ENCODE assay signal across 22 mouse cellular contexts in genomic region chr13:32968353-32968984, GRCm38 (mm10). TPM values are rescaled to one million over a fixed set of nuclear protein-coding genes. Genes with fewer than 3 reads are reported as not detected.
A peak's percentile ranks its signal among the peaks of the same experiment; 100 is the strongest.
DNase-seq lines count a peak whose midpoint lies in the region; ATAC-seq and TF ChIP-seq lines count a peak whose summit lies in the region.
"Had no signal": no experiment of that assay in that cellular context is flagged by ENCODE, and none has a peak within 500 bp of the region (broad histone marks: within the 10 kb centered on the region; RNA-seq: fewer than 3 reads in every experiment).

No protein-coding gene starts in this region.

- ATAC-seq in erythroid progenitor cell, adult 5-6 weeks (replicated peaks; ENCODE audit: low FRiP score, poor library complexity, severe bottlenecking) = peak; percentile 80
- peak; percentile 31; the same call in 1 of the 2 replicates for ATAC-seq in megakaryocyte, adult 5-6 weeks (ENCODE audit: poor library complexity, severe bottlenecking)
- ATAC-seq in midbrain, postnatal 0 days (ENCODE audit: low FRiP score) = no peak
- ATAC-seq: activated CD4-positive, CD25-positive, alpha-beta regulatory T cell, adult 4 months; CD4-positive, CD25-positive, alpha-beta regulatory T cell, adult 4 months had no signal

- H3K4me2 ChIP-seq in midbrain, postnatal 0 days (ENCODE audit: low read depth, low read length, poor library complexity, severe bottlenecking) = no peak overlapping the region
- H3K4me2 ChIP-seq: embryonic facial prominence, embryonic 12.5 days; forebrain, embryonic 12.5 days; midbrain, embryonic 11.5 days had no signal

- H3K36me3 ChIP-seq in midbrain, postnatal 0 days (ENCODE audit: insufficient read depth, low read length) = no peaks in the 10 kb centered on the region
- H3K36me3 ChIP-seq: embryonic facial prominence, embryonic 12.5 days; forebrain, embryonic 12.5 days; hindbrain, embryonic 10.5 days had no signal

- WGBS in midbrain, postnatal 0 days = 77% methylated on average over 5 of the region's 5 CpGs

- H3K9ac ChIP-seq in midbrain, postnatal 0 days (replicated peaks; ENCODE audit: low read length, poor library complexity, severe bottlenecking) = no peak overlapping the region
- H3K9ac ChIP-seq: embryonic facial prominence, embryonic 12.5 days; forebrain, embryonic 12.5 days had no signal

- H3K4me1 ChIP-seq in midbrain, postnatal 0 days (ENCODE audit: insufficient read depth, low read length) = no peaks in the 10 kb centered on the region
- H3K4me1 ChIP-seq: forebrain, embryonic 12.5 days had no signal

- H3K4me3 ChIP-seq in midbrain, postnatal 0 days (ENCODE audit: low read depth, low read length) = no peak overlapping the region
- H3K4me3 ChIP-seq: embryonic facial prominence, embryonic 12.5 days; forebrain, embryonic 12.5 days; heart, embryonic 10.5 days; hindbrain, embryonic 10.5 days; myocyte had no signal

- peak; percentile 49 for DNase-seq in spleen, adult 12 weeks (ENCODE audit: low spot score)
- no peak for DNase-seq in spleen, adult 18-20 months
- DNase-seq in midbrain, postnatal 0 days (ENCODE audit: low spot score) = no peak
- DNase-seq in cerebellum, postnatal 25 days = no peak
- DNase-seq in frontal cortex, postnatal 10 days (ENCODE audit: low spot score in 2 of 2) = no peak
- DNase-seq: cerebellum, postnatal 10 days; kidney, adult 11 months; kidney, postnatal 36 days; right cerebral cortex, postnatal 14 days had no signal

- no peak for TF ChIP-seq CTCF in midbrain, postnatal 0 days (IDR thresholded peaks at IDR 0.05)

- no peaks in the 10 kb centered on the region for H3K27me3 ChIP-seq in midbrain, postnatal 0 days (ENCODE audit: insufficient read depth, low read length)
- H3K27me3 ChIP-seq: embryonic facial prominence, embryonic 12.5 days; forebrain, embryonic 12.5 days had no signal

- no peak overlapping the region for H3K27ac ChIP-seq in midbrain, postnatal 0 days (ENCODE audit: low read depth, low read length)
- H3K27ac ChIP-seq: embryonic facial prominence, embryonic 12.5 days; forebrain, embryonic 12.5 days; heart, embryonic 10.5 days; hindbrain, embryonic 10.5 days had no signal

- no peaks in the 10 kb centered on the region for H3K9me3 ChIP-seq in midbrain, postnatal 0 days (ENCODE audit: low read length)
- H3K9me3 ChIP-seq: embryonic facial prominence, embryonic 12.5 days; forebrain, embryonic 12.5 days; heart, embryonic 10.5 days; hindbrain, embryonic 10.5 days had no signal

RNA-seq across cellular contexts. Expression of gene Serpinb6b, which starts 3.5 kb away (rescaled TPM):
- total RNA-seq in erythroid progenitor cell, adult 5-6 weeks (2015; ENCODE audit: low replicate concordance) = 14.4 and 18.9 TPM in 2 replicates
- 16.6 and 20.0 TPM in 2 replicates for total RNA-seq in erythroid progenitor cell, adult 5-6 weeks (2017; ENCODE audit: low replicate concordance)
- 1.6 and 1.7 TPM in 2 replicates for total RNA-seq in megakaryocyte, adult 5-6 weeks (2015)
- 1.9 and 7.2 TPM in 2 replicates for total RNA-seq in megakaryocyte, adult 5-6 weeks (2017)
- 1.4 and 3.1 TPM in 2 replicates for total RNA-seq in midbrain, postnatal 0 days (2014; rRNA removed)
- 2.5 and 3.1 TPM in 2 replicates for polyA plus RNA-seq in midbrain, postnatal 0 days (2015; fragmentation: Nextera tagmentation; extraction: Ambion mirVana)

RNA-seq across cellular contexts. Expression of gene Serpinb9, which starts 34.6 kb away (rescaled TPM):
- 13.3 and 17.6 TPM in 2 replicates for total RNA-seq in erythroid progenitor cell, adult 5-6 weeks (2015; ENCODE audit: low replicate concordance)
- 8.0 and 15.6 TPM in 2 replicates for total RNA-seq in erythroid progenitor cell, adult 5-6 weeks (2017; ENCODE audit: low replicate concordance)
- 2.7 and 4.2 TPM in 2 replicates for total RNA-seq in megakaryocyte, adult 5-6 weeks (2015)
- 1.9 TPM in 2 replicates for total RNA-seq in megakaryocyte, adult 5-6 weeks (2017)
- 1.6 and 3.2 TPM in 2 replicates for total RNA-seq in midbrain, postnatal 0 days (2014; rRNA removed)
- polyA plus RNA-seq in midbrain, postnatal 0 days (2015; fragmentation: Nextera tagmentation; extraction: Ambion mirVana) = 2.9 and 3.0 TPM in 2 replicates

RNA-seq across cellular contexts. Expression of gene Serpinb9b, which starts 58.7 kb away (rescaled TPM):
- total RNA-seq in erythroid progenitor cell, adult 5-6 weeks (2015; ENCODE audit: low replicate concordance) = not detected in 2 replicates
- total RNA-seq in erythroid progenitor cell, adult 5-6 weeks (2017; ENCODE audit: low replicate concordance) = not detected in 2 replicates
- 0.27 TPM in 1 of 2 replicates, not detected in the other for total RNA-seq in megakaryocyte, adult 5-6 weeks (2015)
- total RNA-seq in megakaryocyte, adult 5-6 weeks (2017) = not detected in 2 replicates
- 0.66 TPM in 1 of 2 replicates, not detected in the other for total RNA-seq in midbrain, postnatal 0 days (2014; rRNA removed)
- polyA plus RNA-seq in midbrain, postnatal 0 days (2015; fragmentation: Nextera tagmentation; extraction: Ambion mirVana) = 0.20 and 0.36 TPM in 2 replicates
- total RNA-seq: gastrocnemius, adult 8-10 months; layer of hippocampus, postnatal 14 days had no signal
- polyA plus RNA-seq: limb, embryonic 11.5 days had no signal
